Mouse (Mus musculus): ENCODE data around the gene Slc6a16.
"Not testable (repeated sequence)": the region's sequence is repeated elsewhere in the genome, so short reads cannot be mapped to it uniquely, and the experiment has no call there.

The Slc6a16 gene

GRCm38 (mm10) chr7:45253806-45254205 lies 12.9 kb downstream of the Slc6a16 start:
- no peak for DNase-seq (ENCODE audit: low spot score in 2 of 2)

- DNase-seq (ENCODE audit: low spot score in 2 of 2) = not testable (repeated sequence)
These were observed 14.9 kb downstream of the Slc6a16 start for GRCm38 (mm10) chr7:45255822-45256221.

GRCm38 (mm10) chr7:45257063-45257840 lies 16.4 kb downstream of the Slc6a16 start:
- no peak for DNase-seq (ENCODE audit: low spot score in 2 of 2)

DNA sequence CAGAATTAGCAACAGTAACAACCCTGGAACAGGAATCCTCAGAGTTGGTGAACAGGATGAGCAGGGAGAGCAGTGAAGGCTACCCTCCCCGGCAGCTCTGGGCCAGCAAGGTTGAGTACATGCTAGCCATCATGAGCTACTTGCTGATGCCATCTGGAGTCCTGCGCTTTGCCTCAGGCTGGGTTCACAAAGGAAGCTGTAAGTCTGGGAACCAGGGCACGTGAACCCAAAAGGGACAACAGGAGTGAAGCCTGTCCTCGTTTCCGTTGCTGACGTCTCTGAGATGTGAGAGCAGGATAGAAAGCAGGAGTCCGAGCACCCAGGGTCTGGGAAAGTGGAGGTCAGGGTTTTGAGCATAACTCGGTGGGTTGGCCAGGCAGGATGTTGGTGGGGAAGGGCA lies 18.4 kb downstream of the Slc6a16 start:
- DNase-seq (ENCODE audit: low spot score in 2 of 2) = no peak

DNA sequence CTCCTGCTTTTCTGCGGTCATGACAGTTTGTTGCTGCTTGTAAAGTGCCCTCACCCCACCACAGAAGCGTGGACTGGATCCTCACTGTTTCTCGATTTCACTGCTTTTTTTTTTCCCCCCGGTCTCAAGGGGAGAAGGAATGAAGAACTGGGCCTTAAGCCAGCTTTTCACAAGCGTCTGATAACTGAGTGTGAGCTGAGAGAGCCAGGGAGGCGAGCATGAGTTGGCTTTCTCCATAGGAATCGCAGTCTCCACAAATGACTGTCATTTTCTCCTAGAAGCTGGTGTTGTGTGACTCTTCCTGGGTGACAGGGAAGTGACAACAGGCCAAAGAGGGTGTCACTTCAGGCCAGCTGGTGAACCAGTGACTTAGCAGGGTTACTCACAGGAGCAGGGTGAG lies 21.4 kb downstream of the Slc6a16 start:
- no peak for DNase-seq (ENCODE audit: low spot score in 2 of 2)

- DNase-seq (ENCODE audit: low spot score in 2 of 2) = no peak
These were observed 22.2 kb downstream of the Slc6a16 start for GRCm38 (mm10) chr7:45263006-45263607.

GRCm38 (mm10) chr7:45264348-45264747 lies 23.5 kb downstream of the Slc6a16 start:
- no peak for DNase-seq (ENCODE audit: low spot score in 2 of 2)

DNA sequence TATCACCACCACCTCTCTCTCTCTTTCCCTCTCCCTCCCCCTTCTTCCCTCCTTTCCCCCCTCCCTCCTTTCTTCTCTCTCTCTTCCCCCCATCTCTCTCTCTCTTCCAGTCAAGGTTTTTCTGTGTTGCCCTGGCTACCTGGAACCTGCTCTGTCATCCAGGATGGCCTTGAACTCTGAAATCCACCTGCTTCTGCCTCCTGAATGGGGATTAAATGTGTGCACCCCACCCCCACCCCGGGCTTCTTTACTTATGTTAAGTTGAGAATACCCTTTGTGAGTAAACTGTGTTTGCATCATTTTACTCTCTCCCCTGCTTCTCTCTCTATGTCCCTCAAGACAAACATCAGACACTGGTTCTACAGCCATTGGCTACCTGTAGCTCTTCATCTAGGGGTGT lies 24.6 kb downstream of the Slc6a16 start:
- DNase-seq (ENCODE audit: low spot score in 2 of 2) = no peak

GRCm38 (mm10) chr7:45272786-45273412 lies 32.0 kb downstream of the Slc6a16 start:
- no peak for DNase-seq (ENCODE audit: low spot score in 2 of 2)

DNA sequence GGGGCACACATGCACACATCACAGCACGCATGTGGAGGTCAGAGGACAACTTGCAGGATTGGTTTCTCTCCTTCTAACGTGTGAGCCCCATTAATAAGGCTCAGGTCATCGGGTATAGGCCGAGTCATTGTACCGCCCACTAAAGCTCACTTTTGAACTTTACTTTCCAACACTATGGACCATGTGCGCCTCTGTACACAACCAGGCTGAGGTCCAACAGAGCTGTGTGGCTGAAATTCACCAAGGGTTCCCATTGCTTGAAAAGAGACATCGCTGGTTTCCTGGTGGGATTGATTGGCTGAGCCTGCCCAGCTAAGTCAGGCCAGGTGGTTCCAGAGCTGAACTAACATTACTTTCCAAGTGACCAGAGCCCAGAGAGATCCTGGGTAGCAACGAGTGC lies 32.8 kb downstream of the Slc6a16 start:
- DNase-seq (ENCODE audit: low spot score in 2 of 2) = no peak

GRCm38 (mm10) chr7:45277136-45277760 lies 36.4 kb downstream of the Slc6a16 start, which contains the start of gene Slc6a21:
Slc6a21 (plus strand) TSS chr7:45277513.
- DNase-seq (ENCODE audit: low spot score in 2 of 2) = peak; percentile 56 to 75

DNA sequence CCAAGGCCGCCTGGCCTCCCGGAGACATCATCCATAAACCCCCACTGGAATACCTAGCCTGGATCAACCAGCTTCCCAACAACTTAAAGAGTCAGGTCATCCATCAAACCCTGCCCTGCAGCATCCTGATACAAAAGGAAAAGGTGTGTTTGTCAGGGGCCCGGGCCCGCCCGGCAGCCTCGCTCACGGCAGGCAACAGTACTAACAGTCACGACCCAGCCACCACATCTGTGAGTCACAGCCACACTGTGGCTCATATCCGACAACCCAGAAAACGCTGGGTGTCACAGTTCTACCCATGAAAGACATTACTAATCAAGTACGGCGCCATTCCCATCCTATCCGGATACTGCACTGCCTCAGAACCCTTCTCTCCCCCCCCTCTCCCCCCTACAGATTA lies 45.6 kb downstream of the Slc6a16 start:
- DNase-seq (ENCODE audit: low spot score in 2 of 2) = no peak

DNA sequence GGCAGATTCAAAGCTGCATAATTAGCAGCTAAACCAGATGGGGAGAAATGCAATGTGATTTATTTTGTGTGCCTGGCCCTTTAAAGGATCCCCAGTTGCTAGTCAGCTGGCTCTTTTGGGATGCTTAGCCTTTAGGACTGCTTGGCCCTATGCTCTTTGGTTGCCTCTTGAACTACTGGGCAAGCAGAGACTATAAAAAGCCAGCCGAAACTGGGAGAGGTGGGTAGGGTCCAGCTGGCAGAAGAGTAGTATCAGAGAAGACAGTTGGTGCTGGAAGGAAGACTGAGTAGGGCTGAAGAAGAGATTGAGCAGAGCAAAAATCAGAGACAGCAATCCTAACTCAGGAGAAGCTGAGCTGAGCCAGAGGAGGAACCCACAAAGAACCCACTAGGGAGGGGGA lies 55.7 kb downstream of the Slc6a16 start:
- DNase-seq (ENCODE audit: low spot score in 2 of 2) = no peak

DNA sequence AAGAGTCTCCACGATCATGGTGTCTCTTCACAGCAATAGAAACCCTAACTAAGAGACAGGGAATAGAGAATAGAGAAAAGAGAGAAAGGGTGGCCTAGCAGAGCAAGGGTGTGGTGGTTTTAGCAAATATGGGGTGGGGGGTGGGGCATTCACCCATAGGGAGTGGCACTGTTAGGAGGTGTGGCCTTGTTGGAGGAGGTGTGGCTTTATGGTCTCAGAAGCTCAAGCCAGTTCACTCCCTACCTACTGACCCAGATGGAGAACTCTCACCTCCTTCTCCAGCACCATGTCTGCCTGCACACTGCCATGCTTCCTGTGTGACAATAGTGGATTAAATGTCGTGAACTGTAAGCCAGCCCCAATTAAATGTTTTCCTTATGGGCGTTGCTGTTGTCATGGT lies 56.7 kb downstream of the Slc6a16 start:
- no peak for DNase-seq (ENCODE audit: low spot score in 2 of 2)

GRCm38 (mm10) chr7:45299752-45300151 lies 58.9 kb downstream of the Slc6a16 start:
- DNase-seq (ENCODE audit: low spot score in 2 of 2) = no peak

- peak; percentile 29 to 55 for DNase-seq (ENCODE audit: low spot score in 2 of 2)
These were observed 59.4 kb downstream of the Slc6a16 start for GRCm38 (mm10) chr7:45300270-45300669.

GRCm38 (mm10) chr7:45302626-45303025 lies 61.7 kb downstream of the Slc6a16 start:
- DNase-seq (ENCODE audit: low spot score in 2 of 2) = no peak

DNA sequence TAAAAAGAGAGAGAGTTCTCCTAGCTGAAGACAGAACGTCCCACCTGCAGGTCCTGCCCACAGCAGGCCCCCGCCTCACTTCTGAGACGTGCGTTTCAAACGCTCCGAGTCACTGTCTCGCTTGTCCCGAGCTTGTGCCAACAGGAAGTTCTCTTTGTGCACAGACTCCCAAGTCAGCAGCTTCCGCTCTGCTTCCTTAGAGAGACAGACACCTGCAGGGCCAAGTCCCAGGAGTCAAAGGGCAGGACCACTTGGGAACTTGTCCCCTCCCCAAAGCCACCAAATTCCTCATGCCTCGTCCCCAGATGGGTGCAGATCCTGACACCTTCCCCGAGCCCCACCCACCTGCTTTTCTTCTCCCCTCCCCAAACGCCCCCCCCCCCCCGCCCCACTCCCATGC lies 64.0 kb downstream of the Slc6a16 start:
- no peak for DNase-seq (ENCODE audit: low spot score in 2 of 2)

- peak in 1 of 2 experiments; percentile 26 for DNase-seq (ENCODE audit: low spot score in 2 of 2)
These were observed 64.4 kb downstream of the Slc6a16 start for GRCm38 (mm10) chr7:45305275-45305674.

DNA sequence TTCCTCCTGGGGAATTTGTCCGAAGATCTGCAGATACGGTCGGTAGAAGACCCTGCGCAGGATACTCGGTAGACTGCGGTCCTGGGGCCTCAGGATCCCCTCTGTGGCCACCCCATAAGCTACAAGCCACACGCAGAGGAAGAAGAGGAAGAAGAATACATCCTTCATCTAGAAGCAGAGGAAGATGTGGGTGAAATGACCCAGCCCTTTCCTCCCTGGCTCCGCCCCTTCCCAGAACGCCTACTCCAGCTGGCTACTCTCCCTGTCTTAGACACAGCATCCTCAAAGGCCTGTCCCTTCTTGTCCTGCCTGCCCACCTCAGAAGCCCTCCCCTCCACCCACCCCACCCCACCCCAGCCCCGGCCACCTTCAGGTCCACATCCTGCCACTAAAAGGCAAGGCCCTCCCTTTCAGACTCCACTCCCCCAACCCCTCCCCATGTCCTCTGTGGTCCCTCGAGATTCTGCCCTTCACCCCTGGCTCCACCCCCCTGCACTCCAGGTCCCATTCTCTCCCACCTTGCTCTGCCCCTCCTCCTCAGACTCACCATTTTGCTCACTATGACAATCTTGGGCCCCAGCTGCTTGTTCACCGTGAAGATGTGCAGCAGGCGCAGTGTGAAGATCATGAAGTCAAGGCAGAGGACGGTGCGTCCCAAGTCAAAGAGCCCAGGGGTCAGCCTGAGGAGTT lies 67.8 kb downstream of the Slc6a16 start:
- DNase-seq (ENCODE audit: low spot score in 2 of 2) = no peak

GRCm38 (mm10) chr7:45309455-45309854 lies 68.6 kb downstream of the Slc6a16 start:
- DNase-seq (ENCODE audit: low spot score in 2 of 2) = no peak

DNA sequence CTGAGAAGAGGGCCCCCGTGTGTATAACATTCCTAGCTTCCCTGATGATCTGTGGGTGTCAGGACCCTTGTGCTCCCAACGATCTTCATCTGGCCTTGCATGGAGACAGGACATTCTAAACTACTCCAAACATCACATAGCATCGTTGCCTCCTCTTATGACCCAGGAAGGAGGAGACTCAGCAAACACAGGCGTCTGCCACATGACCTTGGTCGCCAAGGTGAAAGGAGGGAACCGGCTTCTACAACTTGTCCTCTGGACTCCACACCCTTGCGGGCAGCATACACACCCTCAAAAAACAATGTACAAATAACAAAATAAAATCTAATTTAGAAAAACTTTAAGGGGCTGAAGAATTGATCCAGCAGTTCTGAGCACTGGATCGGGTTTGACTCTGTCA lies 71.1 kb downstream of the Slc6a16 start:
- no peak for DNase-seq (ENCODE audit: low spot score in 2 of 2)
